Mouse (Mus musculus) kidney, adult 2 months (tissue): ENCODE data around the gene Il5. TPM values are rescaled to one million over a fixed set of nuclear protein-coding genes. Genes with fewer than 3 reads are reported as not detected.

Experiments
- DNase-seq: peaks from one replicate; pipeline ENCODE4 v3.0.0; 2021
- H3K27ac ChIP-seq: fragments of 200-500 bp; 2 replicates; pipeline ENCODE4 v1.5.1; 2012; ENCODE audit warnings: low read depth, low read length, control low read depth, inconsistent platforms; ENCODE audit not compliant: insufficient read depth
- H3K27me3 ChIP-seq: fragments of 200-500 bp; replicated peaks from 2 replicates; pipeline ENCODE4 v1.6.1; 2012; ENCODE audit warnings: mild to moderate bottlenecking, moderate library complexity, low read length, inconsistent platforms; ENCODE audit not compliant: control insufficient read depth, insufficient read depth
- H3K36me3 ChIP-seq: fragments of 200-500 bp; 2 replicates; pipeline ENCODE4 v1.6.1; 2012; ENCODE audit warnings: mild to moderate bottlenecking, moderate library complexity, low read length, inconsistent platforms; ENCODE audit not compliant: control insufficient read depth, insufficient read depth
- H3K4me1 ChIP-seq: fragments of 200-500 bp; 2 replicates; pipeline ENCODE4 v1.6.1; 2011; ENCODE audit warnings: low read length; ENCODE audit not compliant: control insufficient read depth, insufficient read depth
- H3K4me3 ChIP-seq: fragments of 200-500 bp; 2 replicates; pipeline ENCODE4 v1.5.1; 2011; ENCODE audit warnings: mild to moderate bottlenecking, low read depth, low read length, control low read depth; ENCODE audit not compliant: insufficient read depth
- CTCF ChIP-seq: fragments of 200-500 bp; conservative IDR thresholded peaks from 2 replicates; pipeline ENCODE4 v1.5.1; 2011; ENCODE audit warnings: low read depth, mild to moderate bottlenecking, control low read depth, low read length, moderate library complexity, mixed read lengths; ENCODE audit not compliant: insufficient read depth, insufficient read length
- POLR2A ChIP-seq: fragments of 200-500 bp; IDR thresholded peaks from one replicate; pipeline ENCODE4 v1.6.1; 2011; ENCODE audit warnings: low read depth, low read length, control low read depth
- WGBS: fragments of 180-500 bp; shearing (Covaris S2); methylation state at CpG from one replicate; pipeline ENCODE4 v1.1.7; 2018; 5-methylcytosine and 5-hydroxymethylcytosine counted together
- polyA plus RNA-seq: library from polyadenylated mRNA; depleted of rRNA; stranded (reverse); fragments of >200 nt; gene quantifications from 2 replicates; pipeline ENCODE4 v1.2.3, GENCODE M21; 2012

Il5 gene
- polyA plus RNA-seq, 1 experiment = 0.08 TPM

GRCm38 (mm10) chr11:53698521-53698920, 22.1 kb upstream of the Il5 start:
- no peak overlapping the region for H3K4me3 ChIP-seq
- TF ChIP-seq POLR2A (no peak), CTCF (no peak)
- H3K36me3 ChIP-seq = peaks cover 2% of the 10 kb centered on the region; the same call in 1 of the 2 replicates
- 82% methylated on average over 2 of the region's 2 CpGs for WGBS
- DNase-seq = no peak
- H3K27ac ChIP-seq = no peak overlapping the region
- no peaks in the 10 kb centered on the region for H3K4me1 ChIP-seq
- no peaks in the 10 kb centered on the region for H3K27me3 ChIP-seq

GRCm38 (mm10) chr11:53699351-53699750, 21.2 kb upstream of the Il5 start:
- no peaks in the 10 kb centered on the region for H3K27me3 ChIP-seq
- 94% methylated on average over 4 of the region's 4 CpGs for WGBS
- no peaks in the 10 kb centered on the region for H3K4me1 ChIP-seq
- H3K4me3 ChIP-seq = no peak overlapping the region
- no peak for DNase-seq
- H3K36me3 ChIP-seq = peaks cover 2% of the 10 kb centered on the region; the same call in 1 of the 2 replicates
- no peak overlapping the region for H3K27ac ChIP-seq
- TF ChIP-seq POLR2A (no peak), CTCF (no peak)

GRCm38 (mm10) chr11:53706236-53706933, 14.2 kb upstream of the Il5 start:
- TF ChIP-seq CTCF (no peak), POLR2A (no peak)
- peak; percentile 44 for DNase-seq
- WGBS = 5% methylated on average over 29 of the region's 29 CpGs
- no peaks in the 10 kb centered on the region; the same call in 1 of the 2 replicates for H3K36me3 ChIP-seq
- H3K27me3 ChIP-seq = no peaks in the 10 kb centered on the region
- peak overlapping the region; percentile 15; the same call in 1 of the 2 replicates for H3K27ac ChIP-seq
- H3K4me3 ChIP-seq = peak overlapping the region; percentile 55
- no peaks in the 10 kb centered on the region for H3K4me1 ChIP-seq

- WGBS = 3% methylated on average over 55 of the region's 55 CpGs
- TF ChIP-seq CTCF = no peak
- TF ChIP-seq POLR2A = peak; percentile 45
- Histone ChIP-seq H3K27me3 (no peaks in the 10 kb centered on the region), H3K36me3 (no peaks in the 10 kb centered on the region; the same call in 1 of the 2 replicates), H3K4me3 (peak within 1 kb of the TSS; percentile 55), H3K27ac (peak within 1 kb of the TSS; percentile 15; the same call in 1 of the 2 replicates), H3K4me1 (no peaks in the 10 kb centered on the region)
- DNase-seq = peak; percentile 96
Observed at GRCm38 (mm10) chr11:53706934-53707717, 13.5 kb upstream of the Il5 start, which contains the start of gene Rad50. TSS of gene Rad50 (minus strand) at chr11:53707319.

- no peak overlapping the region for H3K27ac ChIP-seq
- H3K27me3 ChIP-seq = no peaks in the 10 kb centered on the region
- DNase-seq = no peak
- no peaks in the 10 kb centered on the region; the same call in 1 of the 2 replicates for H3K36me3 ChIP-seq
- 82% methylated on average over 3 of the region's 3 CpGs for WGBS
- no peaks in the 10 kb centered on the region for H3K4me1 ChIP-seq
- TF ChIP-seq CTCF = no peak
- no peak for TF ChIP-seq POLR2A
- peak overlapping the region; percentile 55; the same call in 1 of the 2 replicates for H3K4me3 ChIP-seq
Observed at GRCm38 (mm10) chr11:53707718-53708009, 12.9 kb upstream of the Il5 start.

- TF ChIP-seq CTCF (no peak), POLR2A (no peak)
Observed at GRCm38 (mm10) chr11:53719701-53720100, 893 bp upstream of the Il5 start.

GRCm38 (mm10) chr11:53731457-53731856, 10.9 kb downstream of the Il5 start:
- Histone ChIP-seq H3K4me1 (no peaks in the 10 kb centered on the region), H3K27ac (no peak overlapping the region), H3K4me3 (no peak overlapping the region), H3K36me3 (no peaks in the 10 kb centered on the region), H3K27me3 (no peaks in the 10 kb centered on the region)
- 95% methylated on average over 7 of the region's 7 CpGs for WGBS
- no peak for TF ChIP-seq CTCF
- TF ChIP-seq POLR2A = no peak
- DNase-seq = no peak

More at GRCm38 (mm10) chr11:53719701-53720100, 893 bp upstream of the Il5 start:
- Histone ChIP-seq H3K4me3 (no peak overlapping the region), H3K27ac (no peak overlapping the region), H3K27me3 (no peaks in the 10 kb centered on the region), H3K36me3 (no peaks in the 10 kb centered on the region), H3K4me1 (no peaks in the 10 kb centered on the region)
- WGBS = 83% methylated on average over 1 of the region's 1 CpGs
- DNase-seq = no peak
